Mouse (Mus musculus): ENCODE data around the gene Ntm. TPM values are rescaled to one million over a fixed set of nuclear protein-coding genes. Genes with fewer than 3 reads are reported as not detected.

Ntm gene
- total RNA-seq, 2 experiments from 2014 or later: 5.4 to 6.2 TPM

DNA sequence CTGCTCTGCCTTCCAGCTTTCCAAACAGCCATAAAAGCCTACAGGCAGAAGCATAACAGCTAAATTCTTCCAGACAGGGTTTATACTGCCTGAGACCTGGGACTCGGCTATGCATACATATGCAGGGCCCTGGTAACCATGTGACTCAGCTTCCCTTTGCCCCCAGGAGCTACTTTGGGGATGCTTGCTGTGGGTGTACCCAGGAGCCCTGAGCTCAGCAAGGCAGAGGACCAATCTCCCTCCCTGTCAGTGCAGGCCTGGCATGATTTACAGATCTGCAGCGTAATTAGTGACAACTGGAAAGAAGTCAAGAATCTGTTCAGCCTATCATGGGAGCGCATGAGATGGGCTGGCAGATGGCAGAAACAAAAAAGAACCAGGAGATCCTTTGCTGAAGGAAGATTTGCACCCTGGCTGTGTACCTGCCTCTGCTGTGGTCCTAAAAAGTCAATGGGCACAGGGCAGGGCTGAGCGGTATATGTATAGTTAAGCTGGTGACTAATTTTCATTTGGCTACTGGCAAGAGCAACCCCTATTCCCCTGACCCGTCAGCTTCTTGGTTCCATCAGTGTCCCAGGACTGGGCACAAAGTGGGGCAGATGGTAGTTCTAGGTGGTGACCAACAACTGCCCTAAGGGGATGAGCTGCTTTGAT, 886.9 kb downstream of the Ntm start:
- no peak for DNase-seq (ENCODE audit: low spot score in 2 of 2)

DNA sequence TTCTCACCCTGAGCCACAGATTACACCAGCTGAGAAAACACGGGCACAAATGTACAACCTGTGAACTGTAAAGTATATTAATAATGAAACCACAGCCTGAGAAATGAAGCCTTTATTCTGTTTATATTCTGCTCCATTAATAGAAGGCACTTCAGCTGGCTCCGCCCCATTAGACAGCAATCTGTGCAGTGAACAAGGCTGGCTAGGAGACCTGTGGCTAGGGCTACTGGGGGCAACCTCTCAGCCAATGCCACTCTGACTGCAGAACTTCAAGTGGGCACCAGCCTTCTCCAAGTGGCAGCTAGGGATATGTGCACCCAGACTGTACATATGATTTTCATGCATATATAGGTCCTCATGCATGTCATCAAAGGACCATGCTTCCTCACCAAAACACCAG, 887.7 kb downstream of the Ntm start:
- no peak for DNase-seq (ENCODE audit: low spot score in 2 of 2)

DNA sequence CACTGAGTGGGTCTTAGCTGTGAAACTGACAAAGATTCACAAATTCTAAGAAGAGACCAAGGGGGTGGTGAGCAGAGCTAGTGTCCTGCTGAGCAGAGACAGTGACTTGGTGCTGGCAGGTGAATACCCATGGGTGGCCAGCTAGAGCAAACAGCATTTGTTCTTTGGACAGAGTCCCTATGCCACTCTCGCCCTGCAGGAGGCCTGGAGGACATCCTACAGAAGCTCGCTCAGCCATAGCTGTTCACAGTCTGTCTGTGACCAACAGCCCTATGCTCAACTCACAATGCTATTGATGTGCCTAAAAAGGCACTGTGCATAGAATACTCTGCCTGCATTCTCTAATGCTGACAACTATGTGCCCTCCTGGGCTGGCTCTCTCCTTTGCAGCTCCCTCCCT, 888.4 kb downstream of the Ntm start:
- DNase-seq (ENCODE audit: low spot score in 2 of 2): no peak

DNA sequence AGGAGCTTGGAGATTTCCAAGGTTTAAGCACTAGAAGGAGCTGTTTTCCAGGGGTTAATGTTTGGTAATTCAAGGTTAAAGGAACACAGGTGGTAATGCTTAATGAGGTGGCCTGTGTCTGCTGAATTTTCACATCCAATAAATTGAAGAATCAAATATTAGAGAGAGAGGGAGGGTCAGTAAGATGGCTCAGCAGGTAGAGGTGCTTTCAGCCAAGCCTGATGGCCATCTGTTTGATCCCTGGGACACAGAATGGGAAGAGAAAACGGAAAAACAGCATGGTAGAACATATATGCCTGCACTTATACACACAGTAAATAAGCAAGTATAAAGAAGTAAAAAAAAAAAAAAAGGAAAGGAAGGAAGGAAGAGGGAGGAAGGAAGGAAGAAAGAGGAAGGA, 890.9 kb downstream of the Ntm start:
- no peak for DNase-seq (ENCODE audit: low spot score in 2 of 2)

DNA sequence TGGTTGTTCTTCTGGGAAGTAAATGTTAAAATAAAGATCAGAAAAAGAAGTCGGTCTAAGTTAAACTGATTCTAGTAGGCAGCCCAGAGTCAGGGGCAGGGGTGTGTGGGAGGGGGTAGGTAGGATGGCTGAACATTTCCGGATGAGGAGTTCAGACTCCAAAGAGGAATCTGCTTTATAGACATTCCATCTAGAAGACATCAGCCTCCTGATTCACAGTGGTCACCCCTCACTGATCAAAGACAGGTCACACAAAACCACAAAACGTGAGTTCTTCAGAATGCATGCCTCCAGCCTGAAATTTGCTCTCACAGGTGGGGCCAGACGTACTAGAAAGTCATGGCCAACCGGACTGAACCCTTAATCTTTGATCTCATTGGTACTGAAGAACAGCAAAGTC, 895.4 kb downstream of the Ntm start:
- DNase-seq (ENCODE audit: low spot score in 2 of 2): no peak

DNA sequence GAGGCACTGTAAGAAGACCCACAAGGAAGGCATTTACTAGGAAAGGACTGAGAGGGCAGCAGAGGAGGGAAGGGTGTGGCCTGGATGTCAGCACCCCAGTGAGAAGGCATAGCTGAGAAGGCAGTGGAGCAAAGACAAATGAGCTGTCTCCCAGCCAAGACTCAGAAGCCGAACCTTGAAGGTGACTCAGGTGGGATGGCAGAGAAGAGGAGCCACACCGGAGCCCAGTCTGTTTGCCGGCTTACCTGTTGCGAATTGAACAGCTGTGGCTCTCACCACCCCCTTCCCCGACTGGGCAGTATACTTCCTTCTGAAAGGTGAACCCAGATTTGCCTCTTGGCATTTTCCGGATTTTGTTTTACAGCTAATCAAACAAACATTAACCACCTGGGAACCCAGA, 902.6 kb downstream of the Ntm start:
- no peak for DNase-seq (ENCODE audit: low spot score in 2 of 2)

DNA sequence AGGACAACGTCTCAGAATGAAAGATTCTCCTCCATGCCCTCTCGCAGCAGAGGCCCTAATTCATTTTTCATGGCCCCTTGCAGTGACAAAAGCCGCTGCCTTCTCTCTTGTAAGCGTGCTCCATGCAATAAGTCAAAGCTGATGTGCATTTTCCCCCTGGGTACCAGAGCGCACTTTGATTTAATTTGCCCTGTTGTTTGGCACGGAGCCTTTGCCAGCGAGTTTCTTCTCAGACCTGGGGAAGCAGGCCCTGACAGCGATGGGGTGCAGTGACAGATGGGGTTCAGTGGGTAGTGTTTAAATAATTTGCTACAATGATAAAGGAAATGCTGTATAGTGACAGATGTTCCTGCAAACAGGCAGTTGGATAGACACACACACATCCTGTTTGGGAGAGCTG, 904.1 kb downstream of the Ntm start:
- DNase-seq (ENCODE audit: low spot score in 2 of 2): no peak

DNA sequence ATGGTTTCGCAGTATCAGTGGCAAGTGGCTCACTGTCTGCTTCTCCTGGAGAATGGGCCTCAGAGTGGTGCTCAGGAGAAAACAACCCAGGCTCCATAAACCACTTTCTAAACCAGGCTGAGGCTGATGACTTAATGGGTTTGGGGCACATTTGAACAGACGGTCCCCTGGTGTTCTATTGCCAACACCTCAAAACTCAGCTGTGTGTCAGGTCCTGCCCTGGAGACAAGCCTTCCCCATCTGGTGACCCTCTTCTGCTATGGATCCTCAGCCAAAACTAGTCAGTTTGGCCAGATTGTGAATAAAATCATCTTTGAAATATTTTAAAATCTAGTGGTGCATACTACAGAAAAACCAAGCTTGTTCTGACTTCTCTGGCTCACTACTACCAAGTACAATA, 907.3 kb downstream of the Ntm start:
- no peak for DNase-seq (ENCODE audit: low spot score in 2 of 2)

DNA sequence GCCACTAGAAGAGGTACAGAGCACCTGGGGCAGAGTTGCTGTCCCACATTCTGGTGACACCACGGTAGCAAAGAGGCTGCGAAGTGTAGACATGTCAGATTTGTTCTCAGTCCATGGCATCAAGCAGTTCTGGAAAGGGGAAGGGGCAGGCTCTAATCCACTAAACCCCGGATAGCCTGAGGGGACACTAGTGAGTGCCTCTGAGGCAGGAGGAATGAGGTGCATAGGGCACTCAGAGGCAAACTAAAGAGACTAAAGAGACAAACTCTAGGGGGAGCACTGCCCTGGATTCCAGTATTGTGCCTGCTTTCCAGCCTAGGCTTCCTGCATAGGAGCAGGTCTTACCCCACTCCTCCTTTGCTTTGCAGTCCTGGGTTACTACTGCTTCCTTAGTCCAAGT, 926.5 kb downstream of the Ntm start:
- DNase-seq (ENCODE audit: low spot score in 2 of 2): no peak

DNA sequence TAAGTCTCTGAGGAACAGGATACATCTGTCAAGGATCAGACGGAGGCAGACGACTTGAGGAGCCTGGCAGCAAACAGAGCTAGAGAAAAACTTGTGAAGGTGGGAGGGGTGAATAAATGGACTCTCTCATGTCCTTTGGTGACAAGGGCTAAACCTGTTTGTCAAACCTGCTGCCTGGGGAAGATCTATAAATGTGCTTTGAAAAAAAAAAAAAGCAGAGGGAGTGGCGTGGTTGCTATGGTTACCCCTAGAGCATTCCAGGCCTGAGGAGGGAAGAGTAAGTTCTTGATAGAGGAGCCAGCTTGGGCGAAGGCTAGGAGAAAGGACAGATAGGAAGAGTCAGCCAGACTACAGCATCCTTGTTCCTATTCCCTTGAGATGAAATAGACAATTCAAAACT, 926.9 kb downstream of the Ntm start:
- no peak for DNase-seq (ENCODE audit: low spot score in 2 of 2)

DNA sequence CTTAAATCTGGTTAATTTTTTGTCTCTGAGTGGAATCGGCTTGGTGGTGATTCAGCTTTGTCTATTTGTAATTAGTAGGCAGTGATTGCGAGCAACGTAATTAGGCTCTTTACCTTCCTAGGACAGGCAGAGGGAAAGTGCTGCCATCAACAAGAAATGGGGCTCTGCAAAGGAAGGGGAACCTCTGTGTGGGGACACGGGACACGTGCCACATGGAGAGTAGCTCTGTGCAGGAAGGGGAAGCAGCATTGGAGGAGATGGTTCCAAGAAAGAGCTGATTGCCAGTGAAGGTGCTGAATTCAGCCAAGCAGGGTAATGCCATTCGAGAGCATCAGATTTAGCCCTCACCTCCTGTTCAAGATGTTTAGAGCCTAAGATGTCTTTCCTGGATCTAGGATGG, 936.5 kb downstream of the Ntm start:
- DNase-seq (ENCODE audit: low spot score in 2 of 2): no peak

DNA sequence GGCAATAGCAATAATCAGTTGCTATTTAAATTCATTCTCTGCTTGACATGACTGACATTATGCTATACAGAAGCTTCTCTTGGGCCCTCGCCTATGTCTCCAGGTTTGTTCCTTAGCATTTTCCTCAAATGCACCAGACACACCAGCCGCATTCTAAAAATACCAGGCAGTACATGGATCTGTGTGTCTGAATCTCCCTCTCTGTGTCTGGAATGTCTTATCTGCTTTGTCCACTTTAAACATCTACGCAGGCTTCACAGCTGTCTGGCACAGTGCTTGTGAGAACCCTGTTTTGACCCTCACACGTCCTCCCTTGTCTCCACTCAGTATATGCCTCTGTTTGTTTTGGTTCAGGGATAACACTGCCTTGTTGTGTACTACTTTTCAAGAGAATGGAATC, 937.3 kb downstream of the Ntm start:
- DNase-seq (ENCODE audit: low spot score in 2 of 2): no peak

DNA sequence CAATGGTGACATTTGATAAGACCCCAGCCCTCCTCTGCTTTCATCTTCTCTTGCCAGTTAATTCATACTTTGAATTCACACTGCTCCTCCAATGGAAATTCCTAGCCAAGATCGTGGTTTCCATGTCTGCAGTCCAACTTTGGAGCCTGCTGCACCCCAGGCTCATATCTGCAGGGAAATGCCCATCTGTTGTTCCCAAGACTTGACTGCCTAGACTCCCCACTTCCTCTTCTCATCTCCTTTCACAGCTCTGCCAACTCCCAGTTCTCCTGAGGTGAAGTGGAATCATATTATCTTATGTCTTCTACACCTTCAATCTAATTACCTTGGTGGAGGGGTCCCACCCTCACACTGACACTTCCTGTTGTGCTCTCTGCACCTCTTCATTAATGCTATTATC, 937.8 kb downstream of the Ntm start:
- DNase-seq (ENCODE audit: low spot score in 2 of 2): no peak

DNA sequence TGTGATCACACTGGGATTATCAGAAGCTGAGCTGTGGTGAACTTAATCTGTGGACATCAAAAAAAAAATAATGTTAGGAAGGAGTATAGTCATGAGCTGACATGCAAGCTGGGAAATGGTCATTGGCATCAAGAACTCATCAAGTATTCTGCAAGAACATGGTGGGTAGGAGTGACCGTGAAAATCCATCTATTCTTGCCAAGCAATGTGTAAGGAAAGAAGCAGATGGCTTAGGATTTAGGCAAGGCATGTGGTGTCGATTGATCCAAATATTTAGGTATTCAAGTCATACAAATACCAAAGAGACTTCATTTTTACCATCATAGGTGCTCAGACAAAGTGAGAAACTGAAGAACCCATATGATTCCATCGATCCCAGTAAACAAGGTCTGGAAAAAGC, 946.1 kb downstream of the Ntm start:
- no peak for DNase-seq (ENCODE audit: low spot score in 2 of 2)

DNA sequence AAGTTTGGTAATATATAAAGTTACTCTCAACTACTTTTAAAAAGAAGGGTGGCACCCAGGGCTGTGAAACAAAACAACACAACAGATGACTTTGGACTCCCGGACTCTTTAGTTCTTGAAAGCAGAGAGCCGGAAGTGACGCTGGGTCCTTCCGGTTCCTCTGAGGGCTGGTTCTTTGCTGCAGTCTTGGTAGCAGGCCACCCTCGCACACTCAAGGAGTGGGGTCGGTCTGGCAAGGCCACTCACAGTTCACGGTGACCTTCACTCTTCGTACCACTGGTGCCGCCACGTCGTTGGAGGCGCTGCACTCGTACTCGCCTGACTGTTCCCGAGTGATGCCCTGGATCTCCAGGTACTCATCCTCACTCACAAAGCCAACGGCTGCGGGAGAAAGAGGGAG, 949.1 kb downstream of the Ntm start:
- DNase-seq (ENCODE audit: low spot score in 2 of 2): no peak

DNA sequence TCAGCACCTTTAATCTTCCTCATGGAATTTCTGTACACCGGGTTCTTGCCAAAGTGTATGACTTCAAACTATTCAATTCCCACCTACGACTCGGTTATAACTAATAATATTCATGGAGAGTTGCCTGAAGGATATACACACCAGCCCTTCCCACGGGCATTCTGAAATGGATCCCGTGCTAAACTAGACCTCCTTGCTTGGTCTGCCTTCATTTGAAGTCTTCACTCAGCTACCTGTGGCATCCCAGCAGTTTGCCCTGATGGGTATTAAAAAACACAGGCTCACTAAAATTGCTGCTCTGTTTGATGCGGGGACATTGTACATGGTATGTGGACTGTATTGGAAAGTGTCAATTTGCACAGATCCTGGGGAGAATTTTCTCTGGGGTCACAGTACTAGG, 950.4 kb downstream of the Ntm start:
- no peak for DNase-seq (ENCODE audit: low spot score in 2 of 2)

DNA sequence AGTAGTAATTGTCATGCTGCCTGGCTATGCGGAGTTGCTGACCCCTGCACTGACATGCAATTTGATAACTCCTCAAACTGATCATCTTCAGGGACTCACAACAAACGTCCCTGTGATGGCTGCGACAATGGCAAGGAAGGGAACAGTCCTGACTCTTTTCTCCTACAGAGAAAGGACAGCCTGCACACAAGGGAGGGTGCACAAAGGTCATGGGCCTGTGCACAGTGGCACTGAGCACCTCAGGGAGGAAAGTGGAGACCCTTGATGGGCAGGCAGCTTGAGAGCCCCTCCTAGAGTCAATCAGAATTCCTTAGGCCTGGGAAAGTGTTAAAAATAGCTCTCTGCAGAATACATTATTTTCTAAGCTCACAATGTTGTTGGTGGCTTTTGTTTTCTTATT, 951.5 kb downstream of the Ntm start:
- no peak for DNase-seq (ENCODE audit: low spot score in 2 of 2)

DNA sequence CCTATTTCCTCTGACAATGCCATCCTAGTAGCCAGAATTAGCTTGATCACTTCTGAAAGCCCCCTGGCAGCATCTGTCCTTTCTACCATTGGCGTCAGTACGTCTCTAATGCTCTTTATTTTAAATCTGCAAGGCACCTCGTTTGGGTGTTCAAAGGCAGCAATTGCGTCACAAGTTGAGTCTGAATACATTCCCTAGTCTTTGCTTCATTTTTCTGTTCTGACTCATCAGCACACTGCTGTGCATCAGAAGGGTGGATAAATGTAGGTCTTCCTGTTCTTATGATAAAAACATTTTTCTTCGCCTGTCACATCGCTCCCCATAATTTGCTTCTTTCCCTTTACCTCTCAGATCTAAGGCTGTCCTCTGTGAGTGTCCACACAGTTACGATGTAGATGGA, 958.4 kb downstream of the Ntm start:
- no peak for DNase-seq (ENCODE audit: low spot score in 2 of 2)

DNA sequence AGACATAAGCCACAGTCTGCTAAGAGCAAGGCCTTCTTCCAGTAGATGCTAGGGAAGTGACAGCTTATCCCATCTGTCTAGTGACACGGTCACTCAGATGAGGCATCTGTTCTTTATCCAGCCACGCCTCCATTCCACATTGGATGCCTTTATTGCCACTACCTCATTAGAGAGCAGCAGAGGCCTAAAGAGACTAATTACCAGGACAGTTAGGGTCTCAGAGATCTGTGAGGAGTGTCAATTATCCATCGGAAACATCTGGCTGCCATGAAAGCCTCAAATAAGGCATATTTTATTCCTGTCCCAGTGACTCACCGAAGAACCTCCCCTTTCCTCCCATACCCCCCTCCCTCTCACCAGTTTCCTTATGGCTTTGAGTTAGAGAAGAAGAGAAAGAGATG, 963.0 kb downstream of the Ntm start:
- DNase-seq (ENCODE audit: low spot score in 2 of 2): no peak

DNA sequence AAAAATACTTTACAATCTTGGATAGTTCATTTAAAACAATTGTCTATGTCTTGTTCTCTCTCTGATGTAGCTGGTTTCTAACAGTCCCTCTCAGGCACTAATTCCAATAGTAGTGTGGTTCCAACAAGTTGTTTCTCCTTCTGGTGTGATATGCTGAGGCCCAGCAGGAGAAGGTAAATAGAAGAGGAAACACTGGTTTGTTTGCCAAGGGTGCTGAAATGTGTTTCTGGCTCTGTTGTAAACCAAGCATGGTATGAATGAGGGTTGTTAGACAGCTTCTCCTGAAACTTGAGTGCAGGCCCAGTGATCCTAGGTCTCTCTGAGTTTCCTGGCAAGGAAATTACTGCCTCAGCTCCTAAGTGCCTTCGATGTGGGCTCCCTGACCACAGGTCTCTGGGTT, 985.7 kb downstream of the Ntm start:
- no peak for DNase-seq (ENCODE audit: low spot score in 2 of 2)

DNA sequence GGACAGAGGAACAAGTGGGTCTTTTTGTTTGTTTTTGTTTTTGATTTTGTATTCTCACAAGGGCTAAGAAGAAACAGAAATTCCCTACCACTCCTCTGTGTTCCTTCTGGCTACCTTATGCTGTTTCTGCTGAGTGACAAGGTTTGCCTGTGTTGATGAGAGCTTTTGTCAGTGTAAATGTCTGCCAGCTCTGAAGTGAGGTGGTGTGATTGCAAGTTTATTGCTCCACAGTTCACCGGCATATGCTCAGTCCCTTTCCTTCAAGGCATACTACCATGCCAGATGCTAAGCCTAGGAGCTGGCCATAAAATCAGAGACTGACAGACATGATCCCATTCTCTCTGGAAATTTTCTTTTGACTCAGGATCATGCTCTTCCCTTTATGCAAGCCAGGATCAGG, 993.5 kb downstream of the Ntm start:
- no peak for DNase-seq (ENCODE audit: low spot score in 2 of 2)

All from adrenal gland, postnatal 4 days (tissue).